Mouse (Mus musculus) myocyte (in vitro differentiated cells): ENCODE results near the gene Tent4b.
A peak's percentile ranks its signal among the peaks of the same experiment; 100 is the strongest.

Experiments used
- E2F4 ChIP-seq: IDR thresholded peaks from one replicate; pipeline ENCODE4 v1.6.1; 2011; ENCODE audit warnings: mild to moderate bottlenecking, control low read depth, moderate library complexity; ENCODE audit not compliant: insufficient read depth
- MAX ChIP-seq: IDR thresholded peaks from one replicate; pipeline ENCODE4 v1.6.1; 2011; ENCODE audit warnings: low read depth, mild to moderate bottlenecking, control low read depth
- MYOD1 ChIP-seq, 3 experiments: IDR thresholded peaks; one replicate each; pipeline ENCODE4 v1.6.1; 2011; ENCODE audit warnings: control low read depth in 2 of 3, low read depth in 2 of 3, mild to moderate bottlenecking in 2 of 3, moderate library complexity in 1 of 3; ENCODE audit not compliant: insufficient read length in 2 of 3, control insufficient read depth in 1 of 3
- MYOG ChIP-seq, 3 experiments: IDR thresholded peaks; one replicate each; pipeline ENCODE4 v1.6.1; 2011; ENCODE audit warnings: control low read depth in 2 of 3, low read depth in 2 of 3, mild to moderate bottlenecking in 2 of 3; ENCODE audit not compliant: insufficient read length in 2 of 3, control insufficient read depth in 1 of 3, insufficient read depth in 1 of 3
- POLR2A ChIP-seq: IDR thresholded peaks from one replicate; pipeline ENCODE4 v1.6.1; 2011; ENCODE audit warnings: low read depth, mild to moderate bottlenecking, control low read depth, moderate library complexity; ENCODE audit not compliant: insufficient read length
- POLR2AphosphoS2 ChIP-seq: IDR thresholded peaks from one replicate; pipeline ENCODE4 v1.6.1; 2011; ENCODE audit warnings: low read depth, control low read depth; ENCODE audit not compliant: insufficient read length
- REST ChIP-seq: IDR thresholded peaks from one replicate; pipeline ENCODE4 v1.6.1; 2011; ENCODE audit warnings: mild to moderate bottlenecking, control low read depth, moderate library complexity; ENCODE audit not compliant: insufficient read depth, insufficient read length
- SRF ChIP-seq: IDR thresholded peaks from one replicate; pipeline ENCODE4 v1.6.1; 2011; ENCODE audit warnings: low read depth; ENCODE audit not compliant: control insufficient read depth, insufficient read length
- TCF12 ChIP-seq: IDR thresholded peaks from one replicate; pipeline ENCODE4 v1.6.1; 2011; ENCODE audit warnings: mild to moderate bottlenecking, control low read depth; ENCODE audit not compliant: poor library complexity, insufficient read depth, severe bottlenecking
- USF1 ChIP-seq: IDR thresholded peaks from one replicate; pipeline ENCODE4 v1.6.1; 2011; ENCODE audit warnings: low read depth, mild to moderate bottlenecking, control low read depth, moderate library complexity

GRCm38 (mm10) chr8:88254957-88255356, 55.9 kb downstream of the Tent4b start:
- TF ChIP-seq MAX (peak; percentile 55), REST (no peak), E2F4 (no peak), POLR2A (no peak), SRF (no peak), TCF12 (peak; percentile 94), USF1 (peak; percentile 44), POLR2AphosphoS2 (no peak), MYOD1 (IDR thresholded peaks at IDR 0.05; ENCODE audit: control insufficient read depth in 1 of 3, insufficient read length in 2 of 3, low read depth in 2 of 3) (peak; percentile 84 to 96 (median 89)), MYOG (IDR thresholded peaks at IDR 0.05; ENCODE audit: control insufficient read depth in 1 of 3, insufficient read depth in 1 of 3, insufficient read length in 2 of 3, low read depth in 2 of 3) (peak; percentile 78 to 98 (median 93))
